Mouse (Mus musculus) stomach, postnatal 0 days (tissue): ENCODE data around the gene Lrrc8d. TPM values are rescaled to one million over a fixed set of nuclear protein-coding genes. Genes with fewer than 3 reads are reported as not detected.

ENCODE experiments used
- ATAC-seq: fragments of 200-750 bp; cut with Nextera tagmentation; 2 replicates; pipeline ENCODE4 v1.8.0; 2017; ENCODE audit not compliant: low FRiP score, low TSS enrichment
- DNase-seq: peaks from one replicate; pipeline ENCODE4 v3.0.0-alpha.2; 2016; ENCODE audit warnings: low spot score
- H3K27ac ChIP-seq: fragments of 300-500 bp; sonication (generic); replicated peaks from 2 replicates; pipeline ENCODE4 v1.5.1; 2014; ENCODE audit warnings: mild to moderate bottlenecking, control low read depth
- H3K27me3 ChIP-seq: fragments of 300-500 bp; sonication (generic); 2 replicates; pipeline ENCODE4 v1.6.1; 2014; ENCODE audit warnings: low read length; ENCODE audit not compliant: control insufficient read depth, insufficient read depth
- H3K36me3 ChIP-seq: fragments of 300-500 bp; sonication (generic); 2 replicates; pipeline ENCODE4 v1.6.1; 2014; ENCODE audit warnings: low read length, mixed read lengths; ENCODE audit not compliant: control insufficient read depth, insufficient read depth
- H3K4me1 ChIP-seq: fragments of 300-500 bp; sonication (generic); replicated peaks from 2 replicates; pipeline ENCODE4 v1.6.1; 2014; ENCODE audit warnings: antibody characterized with exemption; ENCODE audit not compliant: control insufficient read depth, insufficient read depth
- H3K4me2 ChIP-seq: fragments of 300-500 bp; sonication (generic); replicated peaks from 2 replicates; pipeline ENCODE4 v1.6.1; 2014; ENCODE audit warnings: low read depth, mild to moderate bottlenecking, control low read depth, moderate library complexity
- H3K4me3 ChIP-seq: fragments of 300-500 bp; sonication (generic); 2 replicates; pipeline ENCODE4 v1.5.1; 2014; ENCODE audit warnings: low read depth, low read length, control low read depth
- H3K9ac ChIP-seq: fragments of 300-500 bp; sonication (generic); 2 replicates; pipeline ENCODE4 v1.6.1; 2014; ENCODE audit warnings: mild to moderate bottlenecking, low read length, control low read depth, mixed read lengths
- H3K9me3 ChIP-seq: fragments of 300-500 bp; sonication (generic); 2 replicates; pipeline ENCODE4 v1.6.1; 2016; ENCODE audit warnings: low read length; ENCODE audit not compliant: control insufficient read depth
- CTCF ChIP-seq: IDR thresholded peaks from 2 replicates; pipeline ENCODE4 v1.5.1; 2016; ENCODE audit warnings: antibody characterized with exemption, low read depth, mild to moderate bottlenecking, moderate library complexity
- EP300 ChIP-seq: optimal IDR thresholded peaks from 2 replicates; pipeline ENCODE3; 2016; ENCODE audit warnings: antibody characterized with exemption
- WGBS: fragments of 180-500 bp; shearing (Covaris S2); extraction: QIAGEN DNeasy Blood & Tissue Kit; methylation state at CpG from one replicate; pipeline ENCODE4 v1.1.7; 2014; 5-methylcytosine and 5-hydroxymethylcytosine counted together
- polyA plus RNA-seq: library from polyadenylated mRNA; unstranded; fragments of >200 nt; fragmentation: Nextera tagmentation; extraction: Ambion mirVana; gene quantifications from 2 replicates; pipeline ENCODE4 v1.2.1, GENCODE M21; 2015

The Lrrc8d gene
- polyA plus RNA-seq, 1 experiment from 2014 or later: 10.2 TPM

DNA sequence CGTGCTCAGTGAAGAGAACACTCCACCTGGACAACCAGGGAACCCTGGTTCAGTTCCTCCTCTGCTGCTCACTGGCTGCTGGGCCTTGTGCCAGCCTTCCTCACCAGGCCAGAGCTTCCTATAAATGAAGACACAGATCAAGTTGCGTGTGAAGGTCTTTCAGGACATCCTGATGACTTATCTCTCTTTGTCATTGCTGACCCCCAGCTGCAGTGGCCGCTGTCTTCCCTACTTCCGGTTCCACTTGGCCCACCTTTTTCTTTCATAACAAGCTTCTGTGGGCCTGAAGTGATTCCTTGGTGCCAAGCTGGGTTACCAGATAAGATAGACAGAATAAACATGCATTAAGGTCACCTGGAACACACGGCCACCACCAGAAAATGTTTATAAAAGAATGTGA, 90.0 kb downstream of the Lrrc8d start:
- no peak overlapping the region for H3K9ac ChIP-seq
- peaks cover 17% of the 10 kb centered on the region for H3K4me1 ChIP-seq
- 39% methylated on average over 5 of the region's 5 CpGs for WGBS
- ATAC-seq (no peak), DNase-seq (peak; percentile 34)
- 0 out of 2 replicates have a peak overlapping the region, but pooled peaks have one; percentile 8 for H3K27ac ChIP-seq
- TF ChIP-seq CTCF (no peak), EP300 (no peak)
- no peak overlapping the region for H3K4me2 ChIP-seq
- no peaks in the 10 kb centered on the region for H3K9me3 ChIP-seq
- no peak overlapping the region for H3K4me3 ChIP-seq
- no peaks in the 10 kb centered on the region for H3K27me3 ChIP-seq
- H3K36me3 ChIP-seq: no peaks in the 10 kb centered on the region

DNA sequence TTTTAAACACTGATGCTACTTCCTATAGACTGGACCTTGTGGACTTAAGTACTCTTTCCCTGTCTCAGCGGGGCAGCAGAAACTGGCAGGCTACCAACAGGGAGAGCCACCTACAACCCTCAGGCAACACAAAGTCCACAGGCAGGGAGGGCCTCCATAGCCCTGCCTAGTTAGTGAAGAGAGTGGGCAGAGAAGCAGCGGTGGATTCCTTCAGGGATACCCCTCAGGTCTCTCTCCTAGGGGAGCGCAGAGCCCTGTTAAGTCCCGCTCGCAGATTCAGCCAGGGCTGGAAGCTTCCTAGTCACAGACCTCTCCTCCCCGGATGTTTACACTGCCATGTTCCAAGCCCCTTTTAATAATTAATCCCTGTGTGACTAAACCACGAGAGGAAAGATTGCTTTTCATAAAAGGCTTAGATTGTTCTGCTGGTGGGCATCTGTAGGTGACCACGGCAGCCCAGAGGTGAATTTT, 92.6 kb downstream of the Lrrc8d start:
- Histone ChIP-seq H3K4me3 (peak overlapping the region; percentile 4; the same call in 1 of the 2 replicates), H3K36me3 (no peaks in the 10 kb centered on the region), H3K9me3 (no peaks in the 10 kb centered on the region), H3K27ac (peak overlapping the region; percentile 81), H3K9ac (peak overlapping the region; percentile 24), H3K27me3 (no peaks in the 10 kb centered on the region), H3K4me1 (peaks cover 14% of the 10 kb centered on the region), H3K4me2 (peak overlapping the region; percentile 52)
- ATAC-seq: peak; percentile 86
- 6% methylated on average over 8 of the region's 8 CpGs for WGBS
- peak; percentile 76 for DNase-seq
- TF ChIP-seq CTCF: no peak
- TF ChIP-seq EP300: no peak

DNA sequence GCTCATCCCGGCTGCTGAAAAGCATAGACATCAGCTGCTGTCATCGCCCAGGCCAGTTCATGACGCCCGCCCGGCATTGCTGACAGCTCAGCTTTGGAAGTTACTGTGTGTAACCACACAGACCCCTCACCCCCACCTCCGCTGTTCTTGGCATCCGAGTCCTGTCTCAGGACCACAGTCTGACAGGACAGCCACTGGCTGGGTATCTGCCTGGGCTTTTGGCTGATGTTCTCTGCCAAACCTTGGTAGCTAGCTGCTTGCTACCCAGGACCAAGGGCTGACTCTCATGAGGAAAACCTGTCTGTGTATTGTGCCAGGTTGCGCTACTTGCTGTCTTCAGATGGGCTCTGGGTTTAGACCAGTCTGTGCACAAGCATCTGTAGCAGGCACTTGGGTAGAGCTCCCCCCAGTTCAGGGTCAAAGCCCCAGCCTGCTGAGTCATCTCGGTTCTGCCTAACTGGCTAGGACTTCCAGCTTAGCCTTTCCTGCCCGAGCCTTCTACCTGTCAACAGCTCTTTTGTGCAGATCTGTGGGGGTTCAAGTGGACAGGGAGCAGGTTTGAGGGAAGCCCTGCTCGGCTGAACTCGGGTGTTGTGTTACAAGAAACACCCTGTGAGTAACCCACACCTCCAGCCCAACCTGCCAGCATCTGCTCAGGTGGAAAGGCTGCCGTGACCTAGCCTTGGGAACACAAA, 93.2 kb downstream of the Lrrc8d start:
- peak overlapping the region; percentile 24; the same call in 1 of the 2 replicates for H3K9ac ChIP-seq
- no peaks in the 10 kb centered on the region for H3K27me3 ChIP-seq
- peak; percentile 59 for ATAC-seq
- 18% methylated on average over 13 of the region's 13 CpGs for WGBS
- H3K4me3 ChIP-seq: peak overlapping the region; percentile 4; the same call in 1 of the 2 replicates
- H3K36me3 ChIP-seq: no peaks in the 10 kb centered on the region
- H3K4me2 ChIP-seq: peak overlapping the region; percentile 52
- TF ChIP-seq EP300 (no peak), CTCF (no peak)
- peak; percentile 63 for DNase-seq
- no peaks in the 10 kb centered on the region for H3K9me3 ChIP-seq
- peak overlapping the region; percentile 81 for H3K27ac ChIP-seq
- H3K4me1 ChIP-seq: peaks cover 11% of the 10 kb centered on the region

DNA sequence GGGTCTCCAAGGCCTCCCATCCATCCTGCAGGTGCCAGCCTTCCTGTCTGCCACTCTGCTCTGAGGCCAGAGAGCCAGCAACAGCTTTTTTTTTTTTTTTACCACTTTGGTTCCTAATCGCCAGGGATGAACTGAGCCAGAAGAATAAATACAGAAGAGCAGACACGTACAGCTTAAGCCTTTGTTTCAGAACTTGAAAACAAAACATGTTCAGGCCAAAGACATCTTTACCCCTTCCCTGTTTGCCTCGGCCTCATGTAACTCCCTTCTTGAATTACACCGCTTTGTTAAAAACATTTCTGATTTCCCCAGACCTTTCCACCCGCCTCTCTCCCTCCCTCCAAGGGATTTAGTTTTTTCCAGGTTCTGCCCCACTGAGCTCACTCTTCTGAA, 93.8 kb downstream of the Lrrc8d start:
- H3K27ac ChIP-seq: peak overlapping the region; percentile 81; the same call in 1 of the 2 replicates
- DNase-seq: no peak
- H3K9ac ChIP-seq: no peak overlapping the region

GRCm38 (mm10) chr5:105798421-105798820, 98.7 kb downstream of the Lrrc8d start:
- Histone ChIP-seq H3K9me3 (no peaks in the 10 kb centered on the region), H3K4me2 (no peak overlapping the region), H3K4me1 (peaks cover 8% of the 10 kb centered on the region), H3K27me3 (no peaks in the 10 kb centered on the region), H3K4me3 (no peak overlapping the region), H3K9ac (no peak overlapping the region), H3K27ac (no peak overlapping the region), H3K36me3 (no peaks in the 10 kb centered on the region)
- DNase-seq (no peak), ATAC-seq (no peak)
- TF ChIP-seq EP300 (no peak), CTCF (no peak)
- WGBS: 57% methylated on average over 4 of the region's 4 CpGs

More for the DNA sequence above, 93.8 kb downstream of the Lrrc8d start:
- H3K4me2 ChIP-seq: no peak overlapping the region
- no peak for ATAC-seq
- H3K36me3 ChIP-seq: no peaks in the 10 kb centered on the region
- peaks cover 10% of the 10 kb centered on the region for H3K4me1 ChIP-seq
- H3K4me3 ChIP-seq: no peak overlapping the region
- no peaks in the 10 kb centered on the region for H3K9me3 ChIP-seq
- H3K27me3 ChIP-seq: no peaks in the 10 kb centered on the region
- 43% methylated on average over 5 of the region's 5 CpGs for WGBS
- TF ChIP-seq EP300 (no peak), CTCF (no peak)

GRCm38 (mm10) chr5:105799850-105800635, 100.3 kb downstream of the Lrrc8d start:
- WGBS: 36% methylated on average over 13 of the region's 13 CpGs

More at GRCm38 (mm10) chr5:105799850-105800635, 100.3 kb downstream of the Lrrc8d start:
- Histone ChIP-seq H3K27me3 (no peaks in the 10 kb centered on the region), H3K4me3 (no peak overlapping the region), H3K4me2 (no peak overlapping the region), H3K27ac (peak overlapping the region; percentile 65), H3K9ac (no peak overlapping the region), H3K4me1 (peaks cover 7% of the 10 kb centered on the region), H3K36me3 (no peaks in the 10 kb centered on the region), H3K9me3 (no peaks in the 10 kb centered on the region)
- no peak for TF ChIP-seq EP300
- TF ChIP-seq CTCF: no peak
- ATAC-seq (peak; percentile 69), DNase-seq (no peak)
